In the genomic region with DNA sequence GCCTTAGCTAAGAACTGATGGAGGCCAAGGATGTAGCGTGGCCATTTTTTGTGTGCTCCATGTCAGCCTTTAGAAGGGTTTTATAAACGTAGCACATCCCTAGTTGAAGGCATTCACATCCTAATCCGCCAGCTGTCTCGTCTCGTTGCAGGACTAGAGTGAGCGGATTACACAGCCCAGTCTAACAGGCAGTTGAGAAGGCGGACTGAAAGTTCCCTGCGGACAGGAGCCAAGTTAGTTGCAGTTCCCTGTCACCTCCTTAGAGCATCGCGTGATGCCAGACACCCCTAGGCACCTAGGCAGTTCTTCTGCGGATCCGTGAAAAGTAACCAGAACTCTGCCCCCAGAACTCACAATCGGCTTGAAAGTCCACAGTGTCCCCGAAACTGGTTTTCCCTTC, we compare ENCODE assay signal across 8 mouse cellular contexts. TPM values are rescaled to one million over a fixed set of nuclear protein-coding genes. Genes with fewer than 3 reads are reported as not detected.
A peak's percentile ranks its signal among the peaks of the same experiment; 100 is the strongest.
DNase-seq lines count a peak whose midpoint lies in the region; ATAC-seq lines count a peak whose summit lies in the region.

No protein-coding gene starts in this region.

- 3% methylated on average over 14 of the region's 14 CpGs for WGBS in embryonic facial prominence, embryonic 12.5 days
- WGBS in heart, embryonic 14.5 days, result 4% methylated on average over 14 of the region's 14 CpGs

- peaks cover 9% of the 10 kb centered on the region for H3K4me1 ChIP-seq in embryonic facial prominence, embryonic 12.5 days
- H3K4me1 ChIP-seq in heart, embryonic 14.5 days (ENCODE audit: control insufficient read depth in 2 of 2, insufficient read depth in 2 of 2, low read length in 2 of 2), result peaks cover 2 to 15% of the 10 kb centered on the region in 2 experiments

- no peaks in the 10 kb centered on the region for H3K27me3 ChIP-seq in embryonic facial prominence, embryonic 12.5 days
- no peaks in the 10 kb centered on the region for H3K27me3 ChIP-seq in heart, embryonic 14.5 days (ENCODE audit: control insufficient read depth, insufficient read depth, low read length)

- ATAC-seq in embryonic facial prominence, embryonic 12.5 days (ENCODE audit: insufficient number of reproducible peaks, insufficient read depth, low FRiP score, low TSS enrichment), result no peak
- ATAC-seq in heart, embryonic 14.5 days (ENCODE audit: insufficient number of reproducible peaks, insufficient read depth, low FRiP score, low read depth), result no peak

- H3K4me3 ChIP-seq in embryonic facial prominence, embryonic 12.5 days, result peak overlapping the region; percentile 78
- H3K4me3 ChIP-seq in heart, embryonic 14.5 days (ENCODE audit: control insufficient read depth in 1 of 2, insufficient read depth in 1 of 2, low read depth in 1 of 2, low read length in 2 of 2), result peak overlapping the region; percentile 49 to 80

- peak; percentile 41 for DNase-seq in ovary, postnatal 10 days (ENCODE audit: low spot score)
- DNase-seq in ovary, adult 18-20 months (ENCODE audit: low spot score), result no peak
- DNase-seq in kidney, postnatal 10 days, result peak; percentile 62
- DNase-seq in lung, postnatal 25 days (ENCODE audit: low spot score), result peak; percentile 21
- peak; percentile 56 for DNase-seq in retina, embryonic 14.5 days (ENCODE audit: low spot score)
- DNase-seq in thymus, postnatal 25 days, result no peak

- H3K4me2 ChIP-seq in embryonic facial prominence, embryonic 12.5 days (replicated peaks), result peak overlapping the region; percentile 81
- H3K4me2 ChIP-seq in heart, embryonic 14.5 days (ENCODE audit: low read length), result peak overlapping the region; percentile 91

- H3K36me3 ChIP-seq in embryonic facial prominence, embryonic 12.5 days, result peaks cover 8% of the 10 kb centered on the region; the same call in 1 of the 2 replicates
- peaks cover 15% of the 10 kb centered on the region for H3K36me3 ChIP-seq in heart, embryonic 14.5 days (ENCODE audit: control insufficient read depth, insufficient read depth, low read length)

- peak overlapping the region; percentile 96 for H3K9ac ChIP-seq in embryonic facial prominence, embryonic 12.5 days
- peak overlapping the region; percentile 98 for H3K9ac ChIP-seq in heart, embryonic 14.5 days (ENCODE audit: low read length)

- H3K27ac ChIP-seq in embryonic facial prominence, embryonic 12.5 days, result peak overlapping the region; percentile 99
- peak overlapping the region; percentile 77 to 100 for H3K27ac ChIP-seq in heart, embryonic 14.5 days (replicated peaks in 1 of 2; ENCODE audit: control insufficient read depth in 1 of 2, insufficient read depth in 1 of 2, low read depth in 2 of 2, low read length in 2 of 2)

- H3K9me3 ChIP-seq in embryonic facial prominence, embryonic 12.5 days, result no peaks in the 10 kb centered on the region
- peaks cover 3% of the 10 kb centered on the region; the same call in 1 of the 2 replicates for H3K9me3 ChIP-seq in heart, embryonic 14.5 days (ENCODE audit: control insufficient read depth, low read length)

RNA-seq across cellular contexts. Expression of a gene that starts 0.9 kb away (rescaled TPM):
- 3.0 and 3.3 TPM in 2 replicates for polyA plus RNA-seq in embryonic facial prominence, embryonic 12.5 days (2016; fragmentation: Nextera tagmentation; extraction: Ambion mirVana)
- 2.4 and 2.6 TPM in 2 replicates for polyA plus RNA-seq in heart, embryonic 14.5 days (2014; fragmentation: Nextera tagmentation; extraction: Ambion mirVana)

Comparison
In these comparisons a context has a peak if more than half of its experiments do, and no peak if none do; other contexts are left out.
1. DNase-seq: peak in ovary, postnatal 10 days (single experiment), kidney, postnatal 10 days (single experiment), lung, postnatal 25 days (single experiment) and retina, embryonic 14.5 days (single experiment); none in ovary, adult 18-20 months (single experiment) and thymus, postnatal 25 days (single experiment).